In the genomic region with DNA sequence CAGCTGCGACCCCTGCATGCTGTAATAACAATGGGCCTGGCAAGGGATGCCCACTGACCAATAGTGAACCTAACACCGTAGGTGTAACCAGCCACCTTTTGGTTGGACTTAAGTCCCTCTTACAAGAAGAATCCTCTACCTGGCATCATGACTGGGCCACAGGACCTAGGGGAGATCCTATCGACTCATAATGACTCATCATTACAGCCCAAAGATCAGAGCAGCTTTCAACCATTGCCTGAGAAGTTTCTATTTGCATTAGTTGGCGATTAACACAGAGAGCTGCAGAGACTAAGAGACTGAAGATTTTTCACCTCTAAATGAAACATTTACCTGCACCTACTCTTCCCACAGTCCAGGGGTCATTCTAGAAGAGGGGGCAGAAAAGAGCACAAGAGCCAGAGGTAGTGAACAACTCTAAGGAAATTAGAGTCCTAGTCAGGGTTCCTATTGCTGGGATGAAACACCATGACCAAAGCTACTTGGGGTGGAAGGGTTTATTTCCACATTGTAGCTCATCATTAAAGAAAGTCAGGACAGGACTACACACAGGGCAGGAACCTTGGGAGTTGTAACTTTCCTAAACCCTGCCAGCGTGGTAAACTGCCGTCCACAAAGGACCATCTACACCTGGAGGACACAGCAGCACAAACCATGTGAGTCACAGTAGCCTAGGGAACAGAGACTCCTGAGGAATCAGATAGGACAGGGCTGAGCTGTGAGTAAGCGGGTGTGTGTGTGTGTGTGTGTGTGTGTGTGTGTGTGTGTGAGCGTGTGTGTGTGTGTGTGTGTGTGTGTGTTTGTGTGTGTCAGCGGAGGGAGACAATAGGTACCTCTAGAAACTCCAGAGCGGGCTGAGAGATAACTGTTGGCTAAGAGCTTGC, we compare ENCODE assay signal across 32 mouse cellular contexts. TPM values are rescaled to one million over a fixed set of nuclear protein-coding genes. Genes with fewer than 3 reads are reported as not detected.
DNase-seq lines count a peak whose midpoint lies in the region; ATAC-seq and TF ChIP-seq lines count a peak whose summit lies in the region.
"Had no signal": no experiment of that assay in that cellular context is flagged by ENCODE, and none has a peak within 500 bp of the region (broad histone marks: within the 10 kb centered on the region; RNA-seq: fewer than 3 reads in every experiment).

No protein-coding gene starts in this region.

- no peaks in the 10 kb centered on the region for H3K27me3 ChIP-seq in intestine, embryonic 16.5 days (replicated peaks; ENCODE audit: control insufficient read depth, insufficient read depth, low read length)
- no peaks in the 10 kb centered on the region for H3K27me3 ChIP-seq in liver, postnatal 0 days (ENCODE audit: insufficient read depth, low read length)
- H3K27me3 ChIP-seq in hindbrain, postnatal 0 days (ENCODE audit: insufficient read depth, low read length) = no peaks in the 10 kb centered on the region
- H3K27me3 ChIP-seq: embryonic facial prominence, embryonic 15.5 days; forebrain, embryonic 15.5 days; heart, embryonic 13.5 days; hindbrain, embryonic 12.5 days had no signal

- no peak overlapping the region for H3K4me2 ChIP-seq in intestine, embryonic 16.5 days (ENCODE audit: low read depth, low read length)
- no peak overlapping the region for H3K4me2 ChIP-seq in liver, postnatal 0 days (ENCODE audit: low read depth, low read length)
- H3K4me2 ChIP-seq in hindbrain, postnatal 0 days (ENCODE audit: low read depth, low read length) = no peak overlapping the region
- H3K4me2 ChIP-seq: embryonic facial prominence, embryonic 15.5 days; forebrain, embryonic 15.5 days; heart, embryonic 13.5 days; hindbrain, embryonic 12.5 days had no signal

- peak; percentile 60 for DNase-seq in kidney, adult 9 months
- DNase-seq in kidney, adult 18-20 months = no peak
- peak; percentile 51 for DNase-seq in 416B (ENCODE audit: low read depth)
- no peak for DNase-seq in liver, postnatal 0 days
- DNase-seq in frontal cortex, postnatal 25 days (ENCODE audit: low spot score in 2 of 2) = no peak
- no peak for DNase-seq in layer of hippocampus, postnatal 25 days (ENCODE audit: extremely low spot score in 1 of 2, low spot score in 1 of 2)
- DNase-seq in hindbrain, postnatal 0 days (ENCODE audit: low spot score) = no peak
- DNase-seq: adrenal gland, postnatal 10 days; cerebellum, adult 8-10 months; gastrocnemius, postnatal 10 days; heart, adult 2 months; heart, postnatal 14 days; layer of hippocampus, adult 9-11 months; lung, postnatal 4 days; midbrain, embryonic 14.5 days; retina, postnatal 1 day; right cerebral cortex, postnatal 25 days; spleen, adult 18-20 months; thymus, postnatal 4 days had no signal

- WGBS in intestine, embryonic 16.5 days = 57% methylated on average over 10 of the region's 10 CpGs
- WGBS in liver, postnatal 0 days (ENCODE audit: insufficient replicate concordance) = 54% methylated on average over 10 of the region's 10 CpGs
- 82% methylated on average over 10 of the region's 10 CpGs for WGBS in hindbrain, postnatal 0 days

- no peak overlapping the region for H3K4me3 ChIP-seq in intestine, embryonic 16.5 days (ENCODE audit: low read length)
- no peak overlapping the region for H3K4me3 ChIP-seq in liver, postnatal 0 days (ENCODE audit: low read depth, low read length)
- H3K4me3 ChIP-seq in hindbrain, postnatal 0 days (ENCODE audit: low read length) = no peak overlapping the region
- H3K4me3 ChIP-seq: embryonic facial prominence, embryonic 15.5 days; forebrain, embryonic 15.5 days; heart, adult 2 months; heart, embryonic 13.5 days; hindbrain, embryonic 12.5 days; left cerebral cortex, adult 2 months had no signal

- TF ChIP-seq CTCF in liver, postnatal 0 days (IDR thresholded peaks at IDR 0.05; ENCODE audit: low read depth) = no peak
- no peak for TF ChIP-seq CTCF in hindbrain, postnatal 0 days (IDR thresholded peaks at IDR 0.05; ENCODE audit: low read depth)

- ATAC-seq in intestine, embryonic 16.5 days = peak; percentile 86
- ATAC-seq in liver, postnatal 0 days = peak; percentile 75
- no peak for ATAC-seq in hindbrain, postnatal 0 days
- ATAC-seq: activated CD4-positive, CD25-positive, alpha-beta regulatory T cell, adult 4 months; forebrain, embryonic 15.5 days had no signal

- peak; percentile 39; the same call in 1 of the 2 replicates for TF ChIP-seq EP300 in liver, postnatal 0 days (IDR thresholded peaks at IDR 0.05; ENCODE audit: low read depth)

- H3K9me3 ChIP-seq in intestine, embryonic 16.5 days (ENCODE audit: control insufficient read depth, low read length) = no peaks in the 10 kb centered on the region
- H3K9me3 ChIP-seq in liver, postnatal 0 days (ENCODE audit: low read length) = no peaks in the 10 kb centered on the region
- H3K9me3 ChIP-seq in hindbrain, postnatal 0 days (ENCODE audit: low read length) = no peaks in the 10 kb centered on the region
- H3K9me3 ChIP-seq: embryonic facial prominence, embryonic 15.5 days; forebrain, embryonic 15.5 days; heart, embryonic 13.5 days; hindbrain, embryonic 12.5 days had no signal

- H3K27ac ChIP-seq in intestine, embryonic 16.5 days (ENCODE audit: low read length) = no peak overlapping the region
- peak overlapping the region; percentile 46 for H3K27ac ChIP-seq in liver, postnatal 0 days (ENCODE audit: low read depth)
- H3K27ac ChIP-seq in hindbrain, postnatal 0 days = no peak overlapping the region
- H3K27ac ChIP-seq: embryonic facial prominence, embryonic 15.5 days; forebrain, embryonic 15.5 days; heart, adult 2 months; heart, embryonic 13.5 days; hindbrain, embryonic 12.5 days; left cerebral cortex, adult 2 months had no signal

- no peak overlapping the region for H3K9ac ChIP-seq in intestine, embryonic 16.5 days (ENCODE audit: low read depth, low read length)
- H3K9ac ChIP-seq in liver, postnatal 0 days (replicated peaks) = no peak overlapping the region
- H3K9ac ChIP-seq in hindbrain, postnatal 0 days (replicated peaks; ENCODE audit: low read length) = no peak overlapping the region
- H3K9ac ChIP-seq: embryonic facial prominence, embryonic 15.5 days; forebrain, embryonic 15.5 days; heart, embryonic 13.5 days; hindbrain, embryonic 12.5 days had no signal

- H3K4me1 ChIP-seq in intestine, embryonic 16.5 days (ENCODE audit: control insufficient read depth, insufficient read depth, low read length) = no peaks in the 10 kb centered on the region
- H3K4me1 ChIP-seq in liver, postnatal 0 days (ENCODE audit: insufficient read depth) = peaks cover 17% of the 10 kb centered on the region
- H3K4me1 ChIP-seq in hindbrain, postnatal 0 days (ENCODE audit: insufficient read depth, low read length) = no peaks in the 10 kb centered on the region
- H3K4me1 ChIP-seq: embryonic facial prominence, embryonic 15.5 days; forebrain, embryonic 15.5 days; heart, embryonic 13.5 days; hindbrain, embryonic 12.5 days had no signal

- H3K36me3 ChIP-seq in intestine, embryonic 16.5 days (ENCODE audit: control insufficient read depth, insufficient read depth, low read length) = no peaks in the 10 kb centered on the region
- peaks cover 26% of the 10 kb centered on the region for H3K36me3 ChIP-seq in liver, postnatal 0 days (replicated peaks; ENCODE audit: insufficient read depth, low read length)
- no peaks in the 10 kb centered on the region for H3K36me3 ChIP-seq in hindbrain, postnatal 0 days (ENCODE audit: insufficient read depth, low read length)
- H3K36me3 ChIP-seq: embryonic facial prominence, embryonic 15.5 days; forebrain, embryonic 15.5 days; heart, embryonic 13.5 days; hindbrain, embryonic 12.5 days had no signal

RNA-seq across cellular contexts. Expression of a gene that starts 8.1 kb away (rescaled TPM):
- 0.21 and 0.43 TPM in 2 replicates for polyA plus RNA-seq in intestine, embryonic 16.5 days (2015; fragmentation: Nextera tagmentation; extraction: Ambion mirVana)
- polyA plus RNA-seq in liver, postnatal 0 days (2015; fragmentation: Nextera tagmentation; extraction: Ambion mirVana) = 1.7 and 1.9 TPM in 2 replicates
- total RNA-seq in layer of hippocampus, postnatal 25 days (2021) = not detected
- total RNA-seq in hindbrain, postnatal 0 days (2014; rRNA removed) = not detected in 2 replicates
- not detected in 2 replicates for polyA plus RNA-seq in hindbrain, postnatal 0 days (2015; fragmentation: Nextera tagmentation; extraction: Ambion mirVana)
- total RNA-seq: left cerebral cortex, adult 2 months; left cerebral cortex, postnatal 36 days had no signal
- polyA plus RNA-seq: C2C12; forebrain, embryonic 15.5 days; hindbrain, embryonic 12.5 days; midbrain, embryonic 14.5 days had no signal

RNA-seq across cellular contexts. Expression of a gene that starts 25.9 kb away (rescaled TPM):
- 5.0 and 8.2 TPM in 2 replicates for polyA plus RNA-seq in intestine, embryonic 16.5 days (2015; fragmentation: Nextera tagmentation; extraction: Ambion mirVana)
- polyA plus RNA-seq in liver, postnatal 0 days (2015; fragmentation: Nextera tagmentation; extraction: Ambion mirVana) = 1,136 and 1,364 TPM in 2 replicates
- total RNA-seq in layer of hippocampus, postnatal 25 days (2021) = 1 to 10 TPM in 1 of 2 experiments, under 1 TPM in 1; 0.98 to 1.3 TPM
- total RNA-seq in hindbrain, postnatal 0 days (2014; rRNA removed) = 0.78 and 0.86 TPM in 2 replicates
- polyA plus RNA-seq in hindbrain, postnatal 0 days (2015; fragmentation: Nextera tagmentation; extraction: Ambion mirVana) = 1.8 and 2.5 TPM in 2 replicates

RNA-seq across cellular contexts. Expression of a gene that starts 46.2 kb away (rescaled TPM):
- polyA plus RNA-seq in intestine, embryonic 16.5 days (2015; fragmentation: Nextera tagmentation; extraction: Ambion mirVana) = 34.9 and 37.0 TPM in 2 replicates
- 9.0 and 9.2 TPM in 2 replicates for polyA plus RNA-seq in liver, postnatal 0 days (2015; fragmentation: Nextera tagmentation; extraction: Ambion mirVana)
- total RNA-seq in layer of hippocampus, postnatal 25 days (2021) = 10 to 100 TPM; 20.4 to 23.3 TPM
- 19.6 and 21.3 TPM in 2 replicates for total RNA-seq in hindbrain, postnatal 0 days (2014; rRNA removed)
- 23.6 and 24.1 TPM in 2 replicates for polyA plus RNA-seq in hindbrain, postnatal 0 days (2015; fragmentation: Nextera tagmentation; extraction: Ambion mirVana)

RNA-seq across cellular contexts. Expression of a gene that starts 47.2 kb away (rescaled TPM):
- 46.9 and 47.4 TPM in 2 replicates for polyA plus RNA-seq in intestine, embryonic 16.5 days (2015; fragmentation: Nextera tagmentation; extraction: Ambion mirVana)
- polyA plus RNA-seq in liver, postnatal 0 days (2015; fragmentation: Nextera tagmentation; extraction: Ambion mirVana) = 9.3 TPM in 2 replicates
- 1 to 10 TPM; 5.9 to 7.4 TPM for total RNA-seq in layer of hippocampus, postnatal 25 days (2021)
- 8.5 TPM in 2 replicates for total RNA-seq in hindbrain, postnatal 0 days (2014; rRNA removed)
- 7.6 and 7.8 TPM in 2 replicates for polyA plus RNA-seq in hindbrain, postnatal 0 days (2015; fragmentation: Nextera tagmentation; extraction: Ambion mirVana)

RNA-seq across cellular contexts. Expression of a gene that starts 52.5 kb away (rescaled TPM):
- polyA plus RNA-seq in intestine, embryonic 16.5 days (2015; fragmentation: Nextera tagmentation; extraction: Ambion mirVana) = not detected in 2 replicates
- polyA plus RNA-seq in liver, postnatal 0 days (2015; fragmentation: Nextera tagmentation; extraction: Ambion mirVana) = not detected in 2 replicates
- total RNA-seq in layer of hippocampus, postnatal 25 days (2021) = under 1 TPM in 1 of 2 experiments, not detected in 1; 0.61 TPM
- 1.0 and 3.7 TPM in 2 replicates for total RNA-seq in hindbrain, postnatal 0 days (2014; rRNA removed)
- polyA plus RNA-seq in hindbrain, postnatal 0 days (2015; fragmentation: Nextera tagmentation; extraction: Ambion mirVana) = 2.0 and 2.1 TPM in 2 replicates
- total RNA-seq: adrenal gland, postnatal 10 days; common myeloid progenitor, adult 5-6 weeks; gastrocnemius, postnatal 10 days; heart, adult 2 months; heart, postnatal 14 days; megakaryocyte-erythroid progenitor cell, adult 5-6 weeks had no signal
- polyA plus RNA-seq: C2C12; embryonic facial prominence, embryonic 15.5 days; heart, adult 2 months; heart, embryonic 13.5 days; hindbrain, embryonic 12.5 days; limb, embryonic 14.5 days; lung, embryonic 16.5 days had no signal

Comparison
In these comparisons a context has a peak if more than half of its experiments do, and no peak if none do; other contexts are left out.
1. DNase-seq: peak in kidney, adult 9 months (single experiment) and 416B (single experiment); none in kidney, adult 18-20 months (single experiment), liver, postnatal 0 days (single experiment), frontal cortex, postnatal 25 days (0 of 2), layer of hippocampus, postnatal 25 days (0 of 2) and hindbrain, postnatal 0 days (single experiment).
2. RNA of a gene that starts 25.9 kb away (polyA plus RNA-seq): 1,136 to 1,364 TPM in liver, postnatal 0 days; 5.0 to 8.2 TPM in intestine, embryonic 16.5 days and 1.8 to 2.5 TPM in hindbrain, postnatal 0 days; every median in the first group is over 100 times any median in the second.